Mouse (Mus musculus) hindbrain, embryonic 16.5 days (tissue): Measurements from ENCODE around the gene Cxcr4. TPM values are rescaled to one million over a fixed set of nuclear protein-coding genes. Genes with fewer than 3 reads are reported as not detected.
A peak's percentile ranks its signal among the peaks of the same experiment; 100 is the strongest.
"Not testable (repeated sequence)": the region's sequence is repeated elsewhere in the genome, so short reads cannot be mapped to it uniquely, and the experiment has no call there.

ENCODE experiments used
- ATAC-seq: fragments of 200-750 bp; cut with Nextera tagmentation; 2 replicates; pipeline ENCODE4 v1.8.0; 2017; ENCODE audit warnings: moderate TSS enrichment, moderate library complexity
- H3K27ac ChIP-seq: fragments of 300-500 bp; sonication (generic); 2 replicates; pipeline ENCODE4 v1.5.1; 2014; ENCODE audit warnings: low read depth, mild to moderate bottlenecking, control low read depth, low read length, moderate library complexity
- H3K27me3 ChIP-seq: fragments of 300-500 bp; sonication (generic); replicated peaks from 2 replicates; pipeline ENCODE4 v1.6.1; 2014; ENCODE audit warnings: low read length; ENCODE audit not compliant: control insufficient read depth, insufficient read depth
- H3K36me3 ChIP-seq: fragments of 300-500 bp; sonication (generic); 2 replicates; pipeline ENCODE4 v1.6.1; 2014; ENCODE audit warnings: mild to moderate bottlenecking, low read length, moderate library complexity, mixed read lengths; ENCODE audit not compliant: control insufficient read depth, insufficient read depth
- H3K4me1 ChIP-seq: fragments of 300-500 bp; sonication (generic); 2 replicates; pipeline ENCODE4 v1.6.1; 2014; ENCODE audit warnings: low read depth, low read length; ENCODE audit not compliant: control insufficient read depth, insufficient read depth
- H3K4me2 ChIP-seq: fragments of 300-500 bp; sonication (generic); 2 replicates; pipeline ENCODE4 v1.6.1; 2014; ENCODE audit warnings: mild to moderate bottlenecking, low read length, control low read depth, moderate library complexity
- H3K4me3 ChIP-seq: fragments of 300-500 bp; sonication (generic); 2 replicates; pipeline ENCODE4 v1.5.1; 2014; ENCODE audit warnings: mild to moderate bottlenecking, low read length, control low read depth, moderate library complexity
- H3K9ac ChIP-seq: fragments of 300-500 bp; sonication (generic); 2 replicates; pipeline ENCODE4 v1.6.1; 2014; ENCODE audit warnings: low read depth, mild to moderate bottlenecking, control low read depth, low read length, moderate library complexity
- H3K9me3 ChIP-seq: fragments of 300-500 bp; sonication (generic); 2 replicates; pipeline ENCODE4 v1.6.1; 2014; ENCODE audit warnings: mild to moderate bottlenecking, low read length, moderate library complexity; ENCODE audit not compliant: control insufficient read depth
- WGBS: fragments of 180-500 bp; shearing (Covaris S2); extraction: QIAGEN DNeasy Blood & Tissue Kit; methylation state at CpG from one replicate; pipeline ENCODE4 v1.1.7; 2014; 5-methylcytosine and 5-hydroxymethylcytosine counted together
- polyA plus RNA-seq: library from polyadenylated mRNA; unstranded; fragments of >200 nt; fragmentation: Nextera tagmentation; extraction: Ambion mirVana; gene quantifications from 2 replicates; pipeline ENCODE4 v1.2.1, GENCODE M21; 2015

Gene Cxcr4
- polyA plus RNA-seq, 1 experiment from 2014 or later = 5.9 TPM

- Histone ChIP-seq H3K27me3 (no peaks in the 10 kb centered on the region), H3K4me3 (no peak overlapping the region), H3K27ac (0 out of 2 replicates have a peak overlapping the region, but pooled peaks have one; percentile 6), H3K36me3 (no peaks in the 10 kb centered on the region), H3K9ac (no peak overlapping the region), H3K4me2 (no peak overlapping the region), H3K4me1 (no peaks in the 10 kb centered on the region), H3K9me3 (no peaks in the 10 kb centered on the region)
- peak; percentile 83 for ATAC-seq
- WGBS = 18% methylated on average over 3 of the region's 3 CpGs
Measured at GRCm38 (mm10) chr1:128585396-128586161, 6.5 kb downstream of the Cxcr4 start.

GRCm38 (mm10) chr1:128584716-128585115, 7.4 kb downstream of the Cxcr4 start:
- H3K36me3 ChIP-seq, H3K27ac ChIP-seq, H3K9me3 ChIP-seq, H3K4me2 ChIP-seq, H3K4me3 ChIP-seq, H3K4me1 ChIP-seq, H3K27me3 ChIP-seq, ATAC-seq, H3K9ac ChIP-seq: not testable (repeated sequence)
- 95% methylated on average over 1 of the region's 1 CpGs for WGBS

- H3K27me3 ChIP-seq = no peaks in the 10 kb centered on the region
- no peak overlapping the region for H3K27ac ChIP-seq
- WGBS = 50% methylated on average over 6 of the region's 6 CpGs
Measured at GRCm38 (mm10) chr1:128583279-128583872, 8.7 kb downstream of the Cxcr4 start.

GRCm38 (mm10) chr1:128580321-128580720, 11.8 kb downstream of the Cxcr4 start:
- Histone ChIP-seq H3K4me2 (no peak overlapping the region), H3K27ac (no peak overlapping the region), H3K9me3 (no peaks in the 10 kb centered on the region), H3K9ac (no peak overlapping the region), H3K4me3 (no peak overlapping the region), H3K36me3 (no peaks in the 10 kb centered on the region), H3K27me3 (no peaks in the 10 kb centered on the region), H3K4me1 (no peaks in the 10 kb centered on the region)
- 79% methylated on average over 3 of the region's 3 CpGs for WGBS
- ATAC-seq = no peak

More at GRCm38 (mm10) chr1:128583279-128583872, 8.7 kb downstream of the Cxcr4 start:
- H3K9me3 ChIP-seq = no peaks in the 10 kb centered on the region
- ATAC-seq = no peak
- H3K36me3 ChIP-seq = no peaks in the 10 kb centered on the region
- H3K4me1 ChIP-seq = no peaks in the 10 kb centered on the region
- H3K4me3 ChIP-seq = no peak overlapping the region
- no peak overlapping the region for H3K4me2 ChIP-seq
- no peak overlapping the region for H3K9ac ChIP-seq

- no peak overlapping the region for H3K27ac ChIP-seq
- 22% methylated on average over 2 of the region's 2 CpGs for WGBS
- no peak overlapping the region for H3K4me2 ChIP-seq
- no peaks in the 10 kb centered on the region for H3K36me3 ChIP-seq
- no peaks in the 10 kb centered on the region for H3K27me3 ChIP-seq
- H3K9me3 ChIP-seq = no peaks in the 10 kb centered on the region
- 0 out of 2 replicates have a peak, but pooled peaks have one; percentile 42 for ATAC-seq
- no peak overlapping the region for H3K4me3 ChIP-seq
- no peaks in the 10 kb centered on the region for H3K4me1 ChIP-seq
- no peak overlapping the region for H3K9ac ChIP-seq
Measured at GRCm38 (mm10) chr1:128578454-128578853, 13.6 kb downstream of the Cxcr4 start.

- WGBS = 80% methylated on average over 4 of the region's 4 CpGs
Measured at GRCm38 (mm10) chr1:128575096-128575495, 17.0 kb downstream of the Cxcr4 start.

GRCm38 (mm10) chr1:128571033-128571432, 21.1 kb downstream of the Cxcr4 start:
- H3K9me3 ChIP-seq = no peaks in the 10 kb centered on the region
- no peak overlapping the region for H3K4me3 ChIP-seq
- no peaks in the 10 kb centered on the region for H3K27me3 ChIP-seq
- no peak for ATAC-seq
- no peaks in the 10 kb centered on the region for H3K4me1 ChIP-seq
- WGBS = 96% methylated on average over 3 of the region's 3 CpGs
- no peak overlapping the region for H3K4me2 ChIP-seq
- no peak overlapping the region for H3K27ac ChIP-seq
- no peak overlapping the region for H3K9ac ChIP-seq
- no peaks in the 10 kb centered on the region for H3K36me3 ChIP-seq

More at GRCm38 (mm10) chr1:128575096-128575495, 17.0 kb downstream of the Cxcr4 start:
- no peaks in the 10 kb centered on the region for H3K36me3 ChIP-seq
- no peak overlapping the region for H3K27ac ChIP-seq
- H3K27me3 ChIP-seq = no peaks in the 10 kb centered on the region
- no peak for ATAC-seq
- H3K4me3 ChIP-seq = no peak overlapping the region
- no peak overlapping the region for H3K4me2 ChIP-seq
- H3K9ac ChIP-seq = no peak overlapping the region
- no peaks in the 10 kb centered on the region for H3K4me1 ChIP-seq
- no peaks in the 10 kb centered on the region for H3K9me3 ChIP-seq

GRCm38 (mm10) chr1:128569992-128570648, 22.0 kb downstream of the Cxcr4 start:
- no peaks in the 10 kb centered on the region for H3K4me1 ChIP-seq
- H3K9ac ChIP-seq = no peak overlapping the region
- no peak overlapping the region for H3K4me2 ChIP-seq
- no peaks in the 10 kb centered on the region for H3K36me3 ChIP-seq
- no peak overlapping the region for H3K27ac ChIP-seq
- H3K4me3 ChIP-seq = no peak overlapping the region
- no peaks in the 10 kb centered on the region for H3K9me3 ChIP-seq
- no peak for ATAC-seq
- H3K27me3 ChIP-seq = no peaks in the 10 kb centered on the region
- 81% methylated on average over 17 of the region's 17 CpGs for whole genome bisulfite sequencing
